Mouse (Mus musculus): ENCODE data around the gene Gpr63.

DNA sequence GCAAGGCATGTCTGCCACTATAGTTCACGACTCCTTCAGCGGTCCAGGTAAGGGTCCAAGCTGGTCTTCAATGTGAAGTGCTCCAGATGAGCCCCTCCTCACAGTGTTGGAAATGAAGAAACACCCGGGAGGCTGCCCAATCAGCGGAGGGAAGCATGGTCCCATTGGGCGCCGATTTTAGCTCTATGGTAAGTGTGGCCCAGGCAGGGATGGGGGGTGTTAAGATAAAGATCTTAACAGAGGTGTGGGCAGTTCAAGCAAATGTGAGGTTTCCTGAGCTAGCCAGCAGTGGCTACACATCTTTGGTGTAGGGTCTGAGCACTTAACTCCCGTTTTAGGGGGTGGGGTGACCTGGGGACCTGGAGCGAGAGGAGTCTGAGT, 299 bp upstream of the Gpr63 start:
- TF ChIP-seq CTCF (IDR thresholded peaks at IDR 0.05; ENCODE audit: borderline replicate concordance, insufficient read depth, low read length): no peak
- no peak for TF ChIP-seq POLR2A (IDR thresholded peaks at IDR 0.05; ENCODE audit: low read depth, low read length)
